Mouse (Mus musculus): ENCODE data around the gene Tbc1d5. TPM values are rescaled to one million over a fixed set of nuclear protein-coding genes. Genes with fewer than 3 reads are reported as not detected.
A peak's percentile ranks its signal among the peaks of the same experiment; 100 is the strongest.

The Tbc1d5 gene
- total RNA-seq, 2 experiments from 2014 or later, result 26.8 to 26.9 TPM

- TF ChIP-seq CTCF (IDR thresholded peaks at IDR 0.05), result no peak
- intact Hi-C loops (cut with DNase I), result loop anchor here (2.0 to 10.0 kb wide), 3 partner anchors 66 to 636 kb away; no protein-coding TSS in a partner anchor
- Histone ChIP-seq H3K27ac (peak overlapping the region; percentile 98), H3K4me3 (peak overlapping the region; percentile 90)
- DNase-seq (ENCODE audit: extremely low spot score in 1 of 2, low spot score in 2 of 2), result peak; percentile 61 to 66
Observed at GRCm38 (mm10) chr17:51178491-51179194, 509 bp downstream of the Tbc1d5 start.

GRCm38 (mm10) chr17:51177923-51178322 is 1.2 kb downstream of the Tbc1d5 start:
- intact Hi-C loops (cut with DNase I), result loop anchor here (2.0 to 10.0 kb wide), 3 partner anchors 66 to 637 kb away; no protein-coding TSS in a partner anchor
- H3K27ac ChIP-seq, result peak overlapping the region; percentile 98
- TF ChIP-seq CTCF (IDR thresholded peaks at IDR 0.05), result no peak
- H3K4me3 ChIP-seq, result peak overlapping the region; percentile 90
- DNase-seq (ENCODE audit: extremely low spot score in 1 of 2, low spot score in 2 of 2), result no peak

DNA sequence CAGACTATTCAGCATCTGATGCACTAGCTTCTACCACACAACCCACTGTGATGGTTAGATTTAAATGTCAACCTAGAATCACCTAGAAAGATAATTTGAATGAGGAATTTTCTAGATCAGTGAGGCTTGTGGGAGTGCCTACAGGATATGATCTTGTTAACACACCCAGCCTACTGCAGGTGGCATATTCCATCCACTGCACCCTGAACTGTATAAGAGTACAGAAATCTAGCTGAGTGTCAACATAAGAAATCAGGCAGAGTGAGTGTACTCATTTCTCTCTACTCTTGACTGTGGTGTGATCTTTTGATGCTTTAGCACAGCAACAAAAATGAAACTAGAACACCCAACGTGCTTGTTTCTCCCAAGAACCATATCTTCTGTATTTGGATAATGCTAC is 6.8 kb downstream of the Tbc1d5 start:
- Histone ChIP-seq H3K4me3 (no peak overlapping the region), H3K27ac (no peak overlapping the region)
- intact Hi-C loops (cut with DNase I), result loop anchor here (10.0 kb wide), 1 partner anchor 642 kb away; no protein-coding TSS in a partner anchor
- no peak for DNase-seq (ENCODE audit: extremely low spot score in 1 of 2, low spot score in 2 of 2)
- no peak for TF ChIP-seq CTCF (IDR thresholded peaks at IDR 0.05)

- no peak for DNase-seq (ENCODE audit: extremely low spot score in 1 of 2, low spot score in 2 of 2)
- Histone ChIP-seq H3K27ac (no peak overlapping the region), H3K4me3 (no peak overlapping the region)
- intact Hi-C loops (cut with DNase I), result loop anchor here (10.0 kb wide), 1 partner anchor 643 kb away; no protein-coding TSS in a partner anchor
- no peak for TF ChIP-seq CTCF (IDR thresholded peaks at IDR 0.05)
Observed at GRCm38 (mm10) chr17:51171504-51171903, 7.6 kb downstream of the Tbc1d5 start.

DNA sequence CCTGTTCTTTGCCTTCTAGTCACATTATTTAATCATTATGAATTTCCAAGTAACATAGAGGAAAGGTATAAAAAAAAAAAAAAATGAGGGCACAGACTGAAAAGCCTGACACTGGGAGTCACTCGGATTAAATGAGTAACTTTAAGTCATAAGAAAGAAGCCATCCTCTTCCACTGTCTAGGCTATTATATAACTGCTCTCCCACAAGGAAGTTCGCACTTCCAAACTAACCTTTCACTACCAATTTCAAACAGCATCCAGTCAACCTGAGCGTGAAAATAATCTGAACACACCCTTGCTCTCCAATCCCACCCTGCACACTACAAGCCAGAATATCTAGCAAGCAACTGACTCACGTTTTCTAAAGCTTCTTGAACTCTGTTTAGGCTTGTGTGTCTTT is 9.2 kb downstream of the Tbc1d5 start:
- no peak overlapping the region for H3K4me3 ChIP-seq
- no peak for TF ChIP-seq CTCF (IDR thresholded peaks at IDR 0.05)
- DNase-seq (ENCODE audit: extremely low spot score in 1 of 2, low spot score in 2 of 2), result no peak
- no peak overlapping the region for H3K27ac ChIP-seq
- intact Hi-C loops (cut with DNase I), result loop anchor here (10.0 kb wide), 1 partner anchor 645 kb away; no protein-coding TSS in a partner anchor

DNA sequence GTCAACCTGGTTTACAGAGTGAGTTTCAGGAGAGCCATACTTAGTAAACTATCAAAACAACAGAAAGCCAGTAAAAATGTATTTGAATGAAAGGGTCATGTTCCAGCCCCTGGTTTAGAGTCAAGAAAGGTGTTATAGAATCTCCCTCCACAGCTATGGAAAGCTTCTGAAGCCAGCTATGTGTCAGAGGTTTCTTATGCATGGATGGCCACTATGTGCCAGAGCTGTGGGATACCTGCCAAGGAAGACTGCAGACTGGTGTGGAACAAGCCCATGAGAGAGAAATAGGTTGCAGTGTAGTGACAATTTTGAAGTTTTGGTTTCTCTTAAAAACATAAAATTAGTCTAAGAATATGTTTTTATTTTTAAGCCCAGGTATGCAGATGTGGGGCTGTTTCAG is 16.8 kb downstream of the Tbc1d5 start:
- intact Hi-C loops (cut with DNase I), result no loop called here
- TF ChIP-seq CTCF (IDR thresholded peaks at IDR 0.05), result no peak
- DNase-seq (ENCODE audit: extremely low spot score in 1 of 2, low spot score in 2 of 2), result no peak
- no peak overlapping the region for H3K27ac ChIP-seq
- no peak overlapping the region for H3K4me3 ChIP-seq

DNA sequence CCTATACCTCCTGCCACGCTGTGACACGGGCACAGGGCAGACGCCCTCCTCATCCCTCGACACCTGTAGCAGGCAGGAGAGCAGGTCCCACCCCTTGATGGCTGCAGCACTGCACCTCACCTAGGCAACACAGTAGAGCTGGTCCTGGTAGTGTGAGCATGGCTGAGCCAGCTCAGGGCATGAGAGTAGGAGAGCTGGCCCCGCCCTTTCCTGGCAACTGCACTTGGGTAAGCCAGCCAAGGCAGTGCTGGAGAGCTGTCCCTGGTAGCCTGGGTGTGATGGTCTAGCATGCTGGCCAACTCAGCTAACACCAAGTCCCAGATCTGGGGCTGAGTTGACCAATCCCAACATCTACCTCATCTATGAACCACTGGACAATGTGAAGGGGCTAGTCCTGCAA is 19.9 kb downstream of the Tbc1d5 start:
- Histone ChIP-seq H3K27ac (no peak overlapping the region), H3K4me3 (no peak overlapping the region)
- TF ChIP-seq CTCF (IDR thresholded peaks at IDR 0.05), result no peak
- no peak for DNase-seq (ENCODE audit: extremely low spot score in 1 of 2, low spot score in 2 of 2)
- intact Hi-C loops (cut with DNase I), result no loop called here

DNA sequence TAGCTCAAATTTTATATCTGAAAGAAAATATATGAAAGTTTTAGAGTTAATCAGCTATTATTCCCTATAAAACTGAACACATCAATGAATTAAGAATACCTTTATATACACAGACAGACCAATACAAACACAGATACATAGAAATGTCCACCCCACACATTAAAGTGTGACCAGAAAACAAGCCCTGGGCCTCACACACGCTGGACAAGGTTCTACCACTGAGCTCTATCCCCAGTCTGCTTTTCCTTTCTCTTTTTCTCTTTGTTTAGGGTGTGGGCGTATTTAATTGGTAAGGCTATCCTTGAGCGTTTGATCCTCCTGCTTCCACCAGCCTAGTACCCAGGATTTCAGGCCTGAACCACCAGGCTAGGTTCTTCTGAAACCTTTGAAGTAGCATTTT is 28.2 kb downstream of the Tbc1d5 start:
- TF ChIP-seq CTCF (IDR thresholded peaks at IDR 0.05), result no peak

GRCm38 (mm10) chr17:51144983-51145382 is 34.2 kb downstream of the Tbc1d5 start:
- intact Hi-C loops (cut with DNase I), result no loop called here
- Histone ChIP-seq H3K27ac (no peak overlapping the region), H3K4me3 (no peak overlapping the region)
- no peak for TF ChIP-seq CTCF (IDR thresholded peaks at IDR 0.05)
- no peak for DNase-seq (ENCODE audit: extremely low spot score in 1 of 2, low spot score in 2 of 2)

More for the DNA sequence above, 28.2 kb downstream of the Tbc1d5 start:
- no peak for DNase-seq (ENCODE audit: extremely low spot score in 1 of 2, low spot score in 2 of 2)
- Histone ChIP-seq H3K4me3 (no peak overlapping the region), H3K27ac (no peak overlapping the region)
- intact Hi-C loops (cut with DNase I), result no loop called here

DNA sequence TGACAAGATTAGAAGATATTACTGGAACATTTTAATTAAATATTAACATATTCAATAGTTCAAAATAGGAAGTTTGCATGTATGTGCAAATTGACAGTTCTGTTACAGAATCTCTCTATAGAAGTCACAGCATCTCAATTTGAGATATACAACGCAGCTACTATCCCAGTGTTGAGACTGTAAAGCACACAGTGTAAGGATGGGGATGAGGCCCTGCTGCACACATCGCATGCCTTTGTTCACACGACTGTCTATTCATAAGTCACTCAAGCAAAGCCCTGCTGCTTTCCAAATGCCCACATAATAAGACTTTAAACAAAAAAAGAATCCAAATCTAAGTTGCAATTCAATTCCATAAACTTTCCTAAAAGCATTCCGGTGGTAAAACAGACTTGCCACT is 37.1 kb downstream of the Tbc1d5 start:
- Histone ChIP-seq H3K4me3 (no peak overlapping the region), H3K27ac (no peak overlapping the region)
- DNase-seq (ENCODE audit: extremely low spot score in 1 of 2, low spot score in 2 of 2), result no peak
- no peak for TF ChIP-seq CTCF (IDR thresholded peaks at IDR 0.05)
- intact Hi-C loops (cut with DNase I), result no loop called here

DNA sequence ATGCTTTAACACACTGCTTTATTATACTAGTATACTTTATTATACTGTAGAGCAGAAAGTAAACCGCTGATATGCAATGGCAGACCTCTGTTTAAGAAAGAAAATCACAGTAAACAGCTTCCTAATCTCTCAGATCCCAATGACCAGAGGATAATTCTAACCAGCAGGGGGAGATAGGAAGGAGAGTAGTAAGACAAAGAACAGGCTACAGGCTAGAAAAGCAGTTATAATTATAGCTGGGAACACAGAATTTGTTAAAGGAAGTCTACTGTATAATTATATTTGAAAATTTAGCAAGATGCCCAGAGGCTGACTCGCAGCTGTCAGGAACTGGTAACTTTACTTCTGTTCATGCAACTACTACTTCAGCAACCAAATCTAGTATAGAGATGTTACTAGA is 68.0 kb downstream of the Tbc1d5 start:
- DNase-seq (ENCODE audit: extremely low spot score in 1 of 2, low spot score in 2 of 2), result no peak
- Histone ChIP-seq H3K27ac (no peak overlapping the region), H3K4me3 (no peak overlapping the region)
- intact Hi-C loops (cut with DNase I), result loop anchor here (5.0 kb wide), 2 partner anchors 66 to 666 kb away; partner anchors contain the start of gene Tbc1d5
- peak; percentile 76 for TF ChIP-seq CTCF (IDR thresholded peaks at IDR 0.05)

DNA sequence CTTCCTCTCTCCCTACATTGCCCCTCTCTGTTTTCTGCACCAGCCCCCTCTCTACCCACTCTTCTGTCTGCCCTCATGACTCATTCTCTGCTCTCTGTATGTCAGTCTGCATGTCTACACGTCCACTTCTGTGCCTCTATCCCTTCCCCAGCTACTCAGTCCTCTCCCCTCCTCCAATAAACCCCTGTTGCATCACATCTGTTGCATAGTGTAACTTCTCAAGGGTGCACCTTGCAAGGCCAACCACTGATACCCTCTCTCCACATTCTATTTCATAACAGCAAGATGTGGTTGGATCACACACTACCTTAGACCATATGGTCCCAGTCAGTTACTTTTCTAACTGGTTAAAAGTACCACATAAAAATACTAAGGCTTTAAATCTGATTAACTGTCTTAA is 74.9 kb downstream of the Tbc1d5 start:
- no peak overlapping the region for H3K4me3 ChIP-seq

DNA sequence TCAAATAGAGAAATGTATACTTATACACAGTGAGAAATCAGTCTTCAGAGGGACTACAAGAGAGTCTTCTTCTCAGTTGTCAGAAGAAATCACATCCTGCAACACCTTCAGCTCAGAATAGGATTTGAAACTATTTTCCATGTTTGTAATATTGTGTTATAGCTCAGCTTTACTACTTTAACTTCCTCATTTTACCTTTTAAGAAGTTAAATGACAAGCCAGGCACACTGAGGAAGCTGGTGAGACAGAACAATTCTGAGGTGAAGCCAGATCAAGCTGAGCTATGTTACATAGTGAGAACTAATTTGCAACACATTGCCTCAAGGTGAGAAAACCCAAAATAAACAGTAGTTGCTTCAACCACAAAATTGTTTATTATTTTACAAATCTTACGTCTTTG is 135.3 kb downstream of the Tbc1d5 start:
- intact Hi-C loops (cut with DNase I), result no loop called here
- DNase-seq (ENCODE audit: extremely low spot score in 1 of 2, low spot score in 2 of 2), result no peak
- TF ChIP-seq CTCF (IDR thresholded peaks at IDR 0.05), result no peak

More for the DNA sequence above, 74.9 kb downstream of the Tbc1d5 start:
- intact Hi-C loops (cut with DNase I), result no loop called here
- no peak for TF ChIP-seq CTCF (IDR thresholded peaks at IDR 0.05)
- H3K27ac ChIP-seq, result no peak overlapping the region
- no peak for DNase-seq (ENCODE audit: extremely low spot score in 1 of 2, low spot score in 2 of 2)

More for the DNA sequence above, 135.3 kb downstream of the Tbc1d5 start:
- no peak overlapping the region for H3K27ac ChIP-seq
- H3K4me3 ChIP-seq, result no peak overlapping the region

Data from left cerebral cortex, adult 2 months (tissue).